Mouse (Mus musculus) midbrain, postnatal 0 days (tissue): ENCODE measurements around the gene Hes5. TPM values are rescaled to one million over a fixed set of nuclear protein-coding genes. Genes with fewer than 3 reads are reported as not detected.

Experiments
- ATAC-seq: fragments of 200-750 bp; cut with Nextera tagmentation; 2 replicates; pipeline ENCODE4 v1.8.0; 2017; ENCODE audit warnings: moderate number of reproducible peaks, mild to moderate bottlenecking, moderate TSS enrichment, moderate library complexity; ENCODE audit not compliant: low FRiP score
- DNase-seq: peaks from one replicate; pipeline ENCODE4 v3.0.0-alpha.2; 2015; ENCODE audit warnings: low spot score
- H3K27ac ChIP-seq: fragments of 300-500 bp; sonication (generic); 2 replicates; pipeline ENCODE4 v1.5.1; 2014; ENCODE audit warnings: low read depth, mild to moderate bottlenecking, low read length, mixed read lengths
- H3K27me3 ChIP-seq: fragments of 300-500 bp; sonication (generic); 2 replicates; pipeline ENCODE4 v1.6.1; 2014; ENCODE audit warnings: low read length, control low read depth, mixed read lengths; ENCODE audit not compliant: insufficient read depth
- H3K36me3 ChIP-seq: fragments of 300-500 bp; sonication (generic); 2 replicates; pipeline ENCODE4 v1.6.1; 2014; ENCODE audit warnings: low read length, control low read depth, mixed read lengths; ENCODE audit not compliant: insufficient read depth
- H3K4me1 ChIP-seq: fragments of 300-500 bp; sonication (generic); 2 replicates; pipeline ENCODE4 v1.6.1; 2014; ENCODE audit warnings: mild to moderate bottlenecking, control low read depth, antibody characterized with exemption, low read length, mixed read lengths; ENCODE audit not compliant: insufficient read depth
- H3K4me2 ChIP-seq: fragments of 300-500 bp; sonication (generic); 2 replicates; pipeline ENCODE4 v1.6.1; 2014; ENCODE audit warnings: low read depth, mild to moderate bottlenecking, low read length, mixed read lengths; ENCODE audit not compliant: poor library complexity, severe bottlenecking
- H3K4me3 ChIP-seq: fragments of 300-500 bp; sonication (generic); 2 replicates; pipeline ENCODE4 v1.5.1; 2014; ENCODE audit warnings: low read depth, mild to moderate bottlenecking, low read length, moderate library complexity
- H3K9ac ChIP-seq: fragments of 300-500 bp; sonication (generic); replicated peaks from 2 replicates; pipeline ENCODE4 v1.6.1; 2014; ENCODE audit warnings: mild to moderate bottlenecking, low read length, moderate library complexity, mixed read lengths; ENCODE audit not compliant: poor library complexity, severe bottlenecking
- H3K9me3 ChIP-seq: fragments of 300-500 bp; sonication (generic); 2 replicates; pipeline ENCODE4 v1.6.1; 2016; ENCODE audit warnings: low read length, control low read depth
- CTCF ChIP-seq: IDR thresholded peaks from 2 replicates; pipeline ENCODE4 v1.5.1; 2016; ENCODE audit warnings: antibody characterized with exemption, mild to moderate bottlenecking
- WGBS: fragments of 180-500 bp; shearing (Covaris S2); extraction: QIAGEN DNeasy Blood & Tissue Kit; methylation state at CpG from one replicate; pipeline ENCODE4 v1.1.7; 2014; 5-methylcytosine and 5-hydroxymethylcytosine counted together
- polyA plus RNA-seq: library from polyadenylated mRNA; unstranded; fragments of >200 nt; fragmentation: Nextera tagmentation; extraction: Ambion mirVana; gene quantifications from 2 replicates; pipeline ENCODE4 v1.2.1, GENCODE M21; 2015
- total RNA-seq: library from RNA; depleted of rRNA; stranded (reverse); fragments of >200 nt; gene quantifications from 2 replicates; pipeline ENCODE4 v1.2.3, GENCODE M21; 2014

Gene Hes5
- total and polyA plus RNA-seq, 2 experiments from 2014 or later, result 111 to 165 TPM

DNA sequence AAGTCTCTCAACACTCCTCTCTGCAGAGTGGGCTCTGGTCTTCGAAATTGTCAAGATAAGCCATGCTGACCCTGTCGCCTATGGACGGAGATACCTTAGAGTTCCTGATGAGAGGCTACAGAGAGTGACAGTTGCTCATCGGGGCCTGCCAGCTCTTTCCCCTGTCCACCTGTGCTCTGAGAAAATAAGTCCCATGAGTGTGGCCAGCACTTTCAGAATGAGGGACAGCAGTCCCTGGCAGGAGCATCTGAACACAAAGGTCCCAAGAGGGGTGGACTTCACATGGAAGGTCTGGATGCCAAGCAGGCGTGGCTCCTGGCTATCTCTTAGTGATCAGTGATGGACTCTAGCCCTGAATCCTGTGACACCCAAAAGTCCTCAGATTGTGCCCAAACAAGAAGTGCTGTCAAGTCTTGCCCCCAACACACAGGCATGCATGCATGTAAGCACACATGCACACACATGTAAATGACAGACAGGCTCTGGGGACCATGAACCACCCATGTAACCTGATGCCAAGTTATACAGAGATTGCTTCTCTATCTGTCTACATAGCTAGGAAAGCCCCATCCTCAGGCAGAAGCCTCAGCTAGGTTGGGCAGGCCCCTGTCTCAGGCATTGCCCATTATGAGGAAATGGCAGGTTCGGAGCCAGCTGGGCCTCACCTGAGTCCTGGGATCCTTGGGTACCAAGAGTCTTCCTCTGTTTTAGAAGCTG, 17.2 kb upstream of the Hes5 start:
- DNase-seq, result no peak
- H3K4me3 ChIP-seq, result no peak overlapping the region
- ATAC-seq, result no peak
- no peak for TF ChIP-seq CTCF
- H3K36me3 ChIP-seq, result no peaks in the 10 kb centered on the region
- H3K27ac ChIP-seq, result no peak overlapping the region
- WGBS, result 89% methylated on average over 6 of the region's 6 CpGs
- no peaks in the 10 kb centered on the region for H3K9me3 ChIP-seq
- H3K27me3 ChIP-seq, result no peaks in the 10 kb centered on the region
- H3K4me2 ChIP-seq, result no peak overlapping the region
- H3K9ac ChIP-seq, result no peak overlapping the region
- H3K4me1 ChIP-seq, result peaks cover 7% of the 10 kb centered on the region; the same call in 1 of the 2 replicates

DNA sequence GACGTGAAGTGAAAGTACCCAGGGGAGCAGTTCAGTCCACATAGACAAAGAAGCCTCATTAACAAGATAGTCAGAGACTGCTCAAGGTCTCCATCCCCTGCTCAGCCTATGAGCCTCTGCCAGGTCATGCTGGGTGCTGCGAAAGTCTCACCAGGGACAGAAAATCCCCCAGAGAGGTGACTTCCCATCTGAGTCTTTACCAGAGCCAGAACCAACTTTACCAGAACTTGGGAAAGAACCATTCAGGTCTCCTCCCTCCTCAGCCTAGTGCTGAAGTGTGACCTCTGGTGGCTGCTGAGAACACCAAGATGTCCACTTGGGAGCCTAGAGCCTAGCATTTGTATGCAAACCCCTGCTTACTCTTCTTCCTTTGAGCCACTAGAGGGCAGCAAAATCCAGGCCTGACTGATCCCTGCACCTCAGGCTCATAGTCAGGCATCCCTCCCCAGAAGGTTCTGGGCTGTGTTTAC, 16.6 kb upstream of the Hes5 start:
- DNase-seq (peak; percentile 93), ATAC-seq (peak; percentile 53)
- Histone ChIP-seq H3K4me2 (no peak overlapping the region), H3K9me3 (no peaks in the 10 kb centered on the region), H3K4me1 (peaks cover 7% of the 10 kb centered on the region; the same call in 1 of the 2 replicates), H3K27me3 (no peaks in the 10 kb centered on the region), H3K4me3 (no peak overlapping the region), H3K27ac (no peak overlapping the region), H3K36me3 (no peaks in the 10 kb centered on the region), H3K9ac (no peak overlapping the region)
- 18% methylated on average over 2 of the region's 2 CpGs for WGBS
- TF ChIP-seq CTCF, result peak; percentile 98

DNA sequence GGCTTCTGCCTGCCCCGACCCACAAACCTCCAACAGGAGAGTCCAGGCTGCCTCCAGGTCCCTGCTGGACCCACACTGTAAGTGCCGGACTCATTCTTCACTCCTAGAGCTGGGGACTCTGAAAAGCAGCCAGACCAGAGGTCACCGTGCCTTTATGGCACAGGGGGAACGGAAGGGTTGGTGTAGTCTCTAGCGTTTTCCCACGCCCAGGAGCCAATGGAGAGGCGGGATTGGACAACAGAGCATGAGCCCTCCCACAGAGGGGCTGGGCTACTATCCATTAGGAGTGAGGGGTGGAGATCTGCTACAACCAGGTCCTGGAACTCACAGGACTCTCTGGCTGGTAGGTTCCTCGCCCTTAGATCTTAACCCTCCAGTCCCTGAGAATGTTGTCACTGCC, 14.4 kb upstream of the Hes5 start:
- Histone ChIP-seq H3K9ac (peak overlapping the region; percentile 26; the same call in 1 of the 2 replicates), H3K27ac (peak overlapping the region; percentile 69), H3K36me3 (no peaks in the 10 kb centered on the region), H3K27me3 (no peaks in the 10 kb centered on the region), H3K4me3 (peak overlapping the region; percentile 31), H3K9me3 (no peaks in the 10 kb centered on the region), H3K4me2 (peak overlapping the region; percentile 59), H3K4me1 (peaks cover 7% of the 10 kb centered on the region; the same call in 1 of the 2 replicates)
- peak; percentile 11; the same call in 1 of the 2 replicates for TF ChIP-seq CTCF
- DNase-seq (peak; percentile 94), ATAC-seq (peak; percentile 79)
- 1% methylated on average over 8 of the region's 8 CpGs for WGBS

DNA sequence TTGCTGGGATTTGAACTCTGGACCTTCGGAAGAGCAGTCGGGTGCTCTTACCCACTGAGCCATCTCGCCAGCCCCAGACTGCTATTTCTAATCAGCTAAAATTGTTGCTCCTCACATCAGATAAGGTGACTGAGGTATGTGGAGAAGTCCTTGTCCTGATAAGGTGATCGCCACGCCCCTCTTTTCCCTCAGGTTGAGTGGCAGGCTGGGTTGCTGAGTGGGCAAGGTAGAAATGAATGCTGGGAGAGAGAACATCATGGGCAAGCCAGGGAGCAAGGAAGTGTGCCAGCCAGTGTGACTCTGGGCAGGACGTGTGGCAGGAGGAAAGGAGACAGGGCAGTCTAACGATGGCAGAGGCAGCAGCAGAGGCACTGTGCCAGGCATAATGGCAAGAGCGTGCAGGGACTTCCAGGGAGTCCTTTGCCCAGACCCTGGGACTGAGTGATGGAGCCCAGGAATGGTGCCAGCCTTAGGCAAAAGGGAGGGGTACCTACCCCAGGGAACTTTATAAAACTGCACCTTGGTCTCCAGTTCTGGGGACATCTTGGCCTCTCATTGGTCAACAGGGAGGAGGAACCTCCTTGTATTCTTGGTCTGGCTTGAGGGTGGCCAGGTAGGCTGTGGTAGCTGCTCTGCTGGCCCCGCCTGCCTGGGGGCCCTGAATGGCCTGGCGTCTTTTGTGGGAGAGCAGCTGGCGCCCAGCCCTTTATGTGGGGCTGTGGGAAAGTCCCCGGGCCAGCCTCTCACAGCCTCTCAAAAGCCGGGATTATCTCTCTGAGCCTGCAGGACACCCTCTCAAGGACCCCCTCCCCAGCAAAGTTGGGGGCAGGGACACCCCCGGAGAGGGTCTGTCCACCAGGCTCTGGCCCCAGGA, 12.4 kb upstream of the Hes5 start:
- 32% methylated on average over 13 of the region's 14 CpGs for WGBS
- peaks cover 11% of the 10 kb centered on the region; the same call in 1 of the 2 replicates for H3K4me1 ChIP-seq
- no peaks in the 10 kb centered on the region for H3K27me3 ChIP-seq
- H3K9ac ChIP-seq, result no peak overlapping the region
- H3K27ac ChIP-seq, result 0 out of 2 replicates have a peak overlapping the region, but pooled peaks have one; percentile 44
- no peaks in the 10 kb centered on the region for H3K9me3 ChIP-seq
- no peak; the same call in 1 of the 2 replicates for TF ChIP-seq CTCF
- no peak overlapping the region for H3K4me3 ChIP-seq
- DNase-seq (peak; percentile 91), ATAC-seq (peak; percentile 64)
- no peaks in the 10 kb centered on the region for H3K36me3 ChIP-seq
- no peak overlapping the region for H3K4me2 ChIP-seq

DNA sequence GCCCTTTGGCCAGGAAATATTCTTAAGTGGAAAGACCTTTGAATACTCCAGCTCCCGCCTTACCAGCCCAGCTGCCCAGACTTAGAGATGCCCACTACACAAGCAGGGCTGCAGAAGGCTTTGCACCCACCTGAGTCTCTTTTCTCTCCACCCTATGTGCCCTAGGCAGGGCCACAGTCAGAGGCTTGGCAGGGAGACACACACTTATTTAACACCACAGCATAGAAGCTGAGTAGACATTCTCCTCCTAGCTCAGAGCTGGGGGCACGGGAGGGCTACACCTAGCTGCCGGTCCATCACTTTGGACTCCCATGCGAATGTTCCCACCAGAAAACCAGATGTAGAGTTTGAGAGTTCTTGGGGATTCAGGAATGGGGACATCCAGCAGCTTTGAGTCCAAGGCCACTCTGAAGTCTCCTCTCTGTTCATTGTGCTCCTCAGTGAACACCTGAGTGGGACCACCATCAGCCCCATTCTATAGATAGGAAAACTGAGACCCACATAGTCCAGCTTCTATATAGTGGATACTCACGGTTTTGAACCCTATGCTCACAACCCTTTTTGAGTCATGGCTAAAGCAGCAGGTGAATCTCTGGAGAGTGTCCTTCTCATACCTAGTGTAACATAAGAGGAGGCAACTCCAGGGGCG, 11.7 kb upstream of the Hes5 start:
- no peaks in the 10 kb centered on the region for H3K36me3 ChIP-seq
- H3K27me3 ChIP-seq, result no peaks in the 10 kb centered on the region
- no peak overlapping the region for H3K4me3 ChIP-seq
- H3K27ac ChIP-seq, result peak overlapping the region; percentile 44; the same call in 1 of the 2 replicates
- no peak overlapping the region for H3K9ac ChIP-seq
- 0 out of 2 replicates have a peak overlapping the region, but pooled peaks have one; percentile 10 for H3K4me2 ChIP-seq
- TF ChIP-seq CTCF, result no peak
- WGBS, result 25% methylated on average over 6 of the region's 6 CpGs
- ATAC-seq (no peak), DNase-seq (no peak)
- H3K4me1 ChIP-seq, result peaks cover 11% of the 10 kb centered on the region; the same call in 1 of the 2 replicates
- H3K9me3 ChIP-seq, result no peaks in the 10 kb centered on the region
